Mouse (Mus musculus): ENCODE data around the gene Aup1. TPM values are rescaled to one million over a fixed set of nuclear protein-coding genes. Genes with fewer than 3 reads are reported as not detected.

The Aup1 gene
- polyA plus RNA-seq, 1 experiment from 2014 or later: 144 TPM

GRCm38 (mm10) chr6:83087205-83087925 is 33.0 kb downstream of the Aup1 start:
- ATAC-seq (ENCODE audit: insufficient read depth): no peak
- WGBS: 2% methylated on average over 47 of the region's 47 CpGs
- no peak for TF ChIP-seq CTCF (IDR thresholded peaks at IDR 0.05; ENCODE audit: low read depth)
- peak; percentile 37 for DNase-seq
- Histone ChIP-seq H3K4me1 (ENCODE audit: insufficient read depth) (no peaks in the 10 kb centered on the region), H3K27me3 (ENCODE audit: insufficient read depth, low read length) (peaks cover 71% of the 10 kb centered on the region), H3K9me3 (ENCODE audit: low read depth, low read length) (no peaks in the 10 kb centered on the region), H3K36me3 (ENCODE audit: insufficient read depth) (peaks cover 4% of the 10 kb centered on the region; the same call in 1 of the 2 replicates), H3K27ac (ENCODE audit: low read depth) (no peak overlapping the region), H3K4me3 (ENCODE audit: low read depth, low read length) (peak overlapping the region; percentile 25), H3K4me2 (peak overlapping the region; percentile 49), H3K9ac (no peak overlapping the region)

GRCm38 (mm10) chr6:83087926-83088260 is 33.6 kb downstream of the Aup1 start:
- H3K27ac ChIP-seq (ENCODE audit: low read depth): no peak overlapping the region
- H3K4me2 ChIP-seq: peak overlapping the region; percentile 49
- WGBS: 10% methylated on average over 9 of the region's 9 CpGs
- no peaks in the 10 kb centered on the region for H3K36me3 ChIP-seq (ENCODE audit: insufficient read depth)
- peaks cover 66% of the 10 kb centered on the region for H3K27me3 ChIP-seq (ENCODE audit: insufficient read depth, low read length)
- H3K9ac ChIP-seq: no peak overlapping the region
- ATAC-seq (ENCODE audit: insufficient read depth) (no peak), DNase-seq (no peak)
- H3K9me3 ChIP-seq (ENCODE audit: low read depth, low read length): no peaks in the 10 kb centered on the region
- no peak for TF ChIP-seq CTCF (IDR thresholded peaks at IDR 0.05; ENCODE audit: low read depth)
- no peaks in the 10 kb centered on the region for H3K4me1 ChIP-seq (ENCODE audit: insufficient read depth)
- H3K4me3 ChIP-seq (ENCODE audit: low read depth, low read length): peak overlapping the region; percentile 25

- TF ChIP-seq CTCF (IDR thresholded peaks at IDR 0.05; ENCODE audit: low read depth): no peak
- ATAC-seq (ENCODE audit: insufficient read depth): peak; percentile 49; the same call in 1 of the 2 replicates
- WGBS: 27% methylated on average over 6 of the region's 6 CpGs
- peak; percentile 77 for DNase-seq
- Histone ChIP-seq H3K4me3 (ENCODE audit: low read depth, low read length) (no peak overlapping the region), H3K4me1 (ENCODE audit: insufficient read depth) (no peaks in the 10 kb centered on the region), H3K27ac (ENCODE audit: low read depth) (no peak overlapping the region), H3K9ac (no peak overlapping the region), H3K4me2 (no peak overlapping the region; the same call in 1 of the 2 replicates), H3K27me3 (ENCODE audit: insufficient read depth, low read length) (peaks cover 20% of the 10 kb centered on the region), H3K36me3 (ENCODE audit: insufficient read depth) (no peaks in the 10 kb centered on the region), H3K9me3 (ENCODE audit: low read depth, low read length) (no peaks in the 10 kb centered on the region)
Measured at GRCm38 (mm10) chr6:83092416-83093127, 38.3 kb downstream of the Aup1 start.

GRCm38 (mm10) chr6:83095968-83096367 is 41.6 kb downstream of the Aup1 start:
- Histone ChIP-seq H3K4me1 (ENCODE audit: insufficient read depth) (no peaks in the 10 kb centered on the region), H3K36me3 (ENCODE audit: insufficient read depth) (no peaks in the 10 kb centered on the region), H3K27me3 (ENCODE audit: insufficient read depth, low read length) (no peaks in the 10 kb centered on the region), H3K4me2 (no peak overlapping the region), H3K27ac (ENCODE audit: low read depth) (no peak overlapping the region), H3K9me3 (ENCODE audit: low read depth, low read length) (no peaks in the 10 kb centered on the region), H3K4me3 (ENCODE audit: low read depth, low read length) (no peak overlapping the region), H3K9ac (no peak overlapping the region)
- ATAC-seq (ENCODE audit: insufficient read depth) (no peak), DNase-seq (no peak)
- TF ChIP-seq CTCF (IDR thresholded peaks at IDR 0.05; ENCODE audit: low read depth): no peak
- WGBS: 33% methylated on average over 6 of the region's 6 CpGs

- H3K36me3 ChIP-seq (ENCODE audit: insufficient read depth): no peaks in the 10 kb centered on the region
- no peak overlapping the region for H3K27ac ChIP-seq (ENCODE audit: low read depth)
- no peak overlapping the region for H3K4me2 ChIP-seq
- ATAC-seq (ENCODE audit: insufficient read depth) (no peak), DNase-seq (no peak)
- no peak for TF ChIP-seq CTCF (IDR thresholded peaks at IDR 0.05; ENCODE audit: low read depth)
- H3K9ac ChIP-seq: no peak overlapping the region
- H3K4me3 ChIP-seq (ENCODE audit: low read depth, low read length): no peak overlapping the region
- WGBS: 78% methylated on average over 2 of the region's 2 CpGs
- H3K27me3 ChIP-seq (ENCODE audit: insufficient read depth, low read length): no peaks in the 10 kb centered on the region
- H3K4me1 ChIP-seq (ENCODE audit: insufficient read depth): peaks cover 7% of the 10 kb centered on the region; the same call in 1 of the 2 replicates
- H3K9me3 ChIP-seq (ENCODE audit: low read depth, low read length): no peaks in the 10 kb centered on the region
Measured at GRCm38 (mm10) chr6:83098411-83098810, 44.1 kb downstream of the Aup1 start.

- no peaks in the 10 kb centered on the region for H3K27me3 ChIP-seq (ENCODE audit: insufficient read depth, low read length)
- peak; percentile 88 for ATAC-seq (ENCODE audit: insufficient read depth)
- H3K9ac ChIP-seq: peak within 1 kb of the TSS; percentile 76
- peak; percentile 91 for DNase-seq
- H3K4me1 ChIP-seq (ENCODE audit: insufficient read depth): peaks cover 7% of the 10 kb centered on the region; the same call in 1 of the 2 replicates
- peak within 1 kb of the TSS; percentile 100 for H3K4me2 ChIP-seq
- peak within 1 kb of the TSS; percentile 80 for H3K4me3 ChIP-seq (ENCODE audit: low read depth, low read length)
- peak; percentile 65 for TF ChIP-seq CTCF (IDR thresholded peaks at IDR 0.05; ENCODE audit: low read depth)
- 0 out of 2 replicates have a peak, but pooled peaks cover 3% of the 10 kb centered on the region for H3K36me3 ChIP-seq (ENCODE audit: insufficient read depth)
- 2% methylated on average over 25 of the region's 25 CpGs for WGBS
- H3K9me3 ChIP-seq (ENCODE audit: low read depth, low read length): no peaks in the 10 kb centered on the region
- H3K27ac ChIP-seq (ENCODE audit: low read depth): peak within 1 kb of the TSS; percentile 80
Measured at GRCm38 (mm10) chr6:83101316-83101687, 47.0 kb downstream of the Aup1 start, which contains the start of the genes Ccdc142 and Gm42688. Gene Ccdc142, plus strand, starts transcription at chr6:83101601. Gene Gm42688, plus strand, starts transcription at chr6:83101617.

All from lung, embryonic 14.5 days (tissue).